Mouse (Mus musculus) left cerebral cortex, adult 8-10 months (tissue): ENCODE measurements around the gene Slc6a9. TPM values are rescaled to one million over a fixed set of nuclear protein-coding genes. Genes with fewer than 3 reads are reported as not detected.

ENCODE experiments used
- DNase-seq, 2 experiments: peaks; one replicate each; pipeline ENCODE4 v3.0.0; 2022; ENCODE audit warnings: low spot score in 2 of 2
- total RNA-seq, 4 experiments: library from RNA; stranded (reverse); gene quantifications; 2 replicates each; pipeline ENCODE4 v1.2.4; 2022

Slc6a9 gene
- 10 to 100 TPM; 56.1 to 61.2 (median 58.5) TPM for total RNA-seq

DNA sequence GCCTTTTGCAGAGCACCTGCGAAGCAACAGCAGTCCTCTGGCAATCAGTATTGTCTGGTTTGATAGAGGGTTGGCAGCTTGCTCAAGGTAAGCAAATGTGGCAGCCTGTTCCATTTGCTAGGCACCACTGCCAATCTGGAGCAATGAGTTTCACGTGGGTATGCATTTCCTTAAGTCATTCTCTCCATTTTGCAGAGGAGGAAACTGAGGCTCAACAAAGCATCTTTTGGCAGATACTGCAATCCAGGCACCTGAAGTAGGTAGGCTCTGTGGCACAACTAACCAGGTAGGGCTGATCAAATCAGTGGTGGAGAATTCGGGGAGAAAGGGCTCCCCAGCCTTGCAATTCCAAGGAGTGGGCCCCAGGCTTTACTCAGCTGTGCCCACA lies at the start of gene Slc6a9:
Gene Slc6a9 (plus strand): TSS at position 50 of the 388 bp plus-strand sequence.
- no peak for DNase-seq

GRCm38 (mm10) chr4:117786963-117787362 lies 47.3 kb upstream of the Slc6a9 start:
- no peak for DNase-seq

GRCm38 (mm10) chr4:117788308-117788707 lies 46.0 kb upstream of the Slc6a9 start:
- no peak for DNase-seq

DNA sequence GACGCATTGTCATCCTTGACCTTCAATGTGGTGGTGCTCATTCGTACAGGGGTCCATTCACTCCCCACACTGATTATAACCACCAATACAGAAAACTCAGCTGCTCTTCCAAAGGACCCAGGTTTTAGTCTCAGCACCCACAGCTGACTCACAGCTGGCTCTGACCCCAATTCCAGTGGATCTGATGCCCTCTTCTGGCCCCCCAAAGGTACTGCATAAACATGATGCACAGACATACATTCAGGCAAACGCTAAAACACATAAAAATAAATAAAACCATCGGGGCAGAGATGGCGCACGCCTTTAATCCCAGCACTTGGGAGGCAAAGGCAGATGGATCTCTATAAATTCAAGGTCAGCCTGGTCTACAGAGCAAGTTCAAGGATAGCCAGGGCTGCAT lies 34.4 kb upstream of the Slc6a9 start:
- DNase-seq: no peak

- no peak for DNase-seq
These were observed 27.3 kb upstream of the Slc6a9 start for GRCm38 (mm10) chr4:117806992-117807391.

GRCm38 (mm10) chr4:117810933-117811332 lies 23.4 kb upstream of the Slc6a9 start:
- DNase-seq: no peak

- no peak for DNase-seq
These were observed 20.6 kb upstream of the Slc6a9 start for GRCm38 (mm10) chr4:117813591-117814192.

GRCm38 (mm10) chr4:117814333-117814732 lies 20.0 kb upstream of the Slc6a9 start:
- DNase-seq: no peak

- DNase-seq: no peak
These were observed 17.5 kb upstream of the Slc6a9 start for GRCm38 (mm10) chr4:117816776-117817175.

- no peak for DNase-seq
These were observed 16.3 kb upstream of the Slc6a9 start for GRCm38 (mm10) chr4:117818032-117818431.

DNA sequence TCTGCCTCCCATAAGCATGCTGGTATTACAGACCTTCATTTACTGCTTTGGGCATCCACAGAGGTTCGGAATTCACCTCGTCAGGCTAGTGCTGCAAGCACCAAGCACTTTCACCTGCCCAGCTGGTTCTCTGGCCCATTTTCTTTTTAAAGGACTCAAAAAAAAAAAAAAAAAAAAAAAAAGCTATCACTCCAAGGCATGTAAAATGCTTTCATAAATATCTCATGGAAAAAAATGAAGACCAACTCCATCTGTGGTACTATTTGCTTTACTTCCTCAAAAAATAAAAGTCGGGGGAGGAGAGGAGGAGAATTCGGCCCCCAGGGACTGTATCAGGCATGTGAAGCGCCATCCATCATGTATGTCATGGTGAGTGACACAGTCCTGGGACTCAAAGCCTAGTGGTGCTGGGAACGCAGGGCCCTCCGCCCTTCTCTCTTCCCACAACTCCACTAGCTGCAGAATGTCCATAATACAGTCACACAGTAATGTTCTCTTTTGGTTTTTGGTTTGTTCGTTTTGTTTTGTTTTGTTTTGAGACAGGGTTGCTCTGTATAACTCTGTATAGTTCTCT lies 5.6 kb upstream of the Slc6a9 start:
- DNase-seq: no peak

DNA sequence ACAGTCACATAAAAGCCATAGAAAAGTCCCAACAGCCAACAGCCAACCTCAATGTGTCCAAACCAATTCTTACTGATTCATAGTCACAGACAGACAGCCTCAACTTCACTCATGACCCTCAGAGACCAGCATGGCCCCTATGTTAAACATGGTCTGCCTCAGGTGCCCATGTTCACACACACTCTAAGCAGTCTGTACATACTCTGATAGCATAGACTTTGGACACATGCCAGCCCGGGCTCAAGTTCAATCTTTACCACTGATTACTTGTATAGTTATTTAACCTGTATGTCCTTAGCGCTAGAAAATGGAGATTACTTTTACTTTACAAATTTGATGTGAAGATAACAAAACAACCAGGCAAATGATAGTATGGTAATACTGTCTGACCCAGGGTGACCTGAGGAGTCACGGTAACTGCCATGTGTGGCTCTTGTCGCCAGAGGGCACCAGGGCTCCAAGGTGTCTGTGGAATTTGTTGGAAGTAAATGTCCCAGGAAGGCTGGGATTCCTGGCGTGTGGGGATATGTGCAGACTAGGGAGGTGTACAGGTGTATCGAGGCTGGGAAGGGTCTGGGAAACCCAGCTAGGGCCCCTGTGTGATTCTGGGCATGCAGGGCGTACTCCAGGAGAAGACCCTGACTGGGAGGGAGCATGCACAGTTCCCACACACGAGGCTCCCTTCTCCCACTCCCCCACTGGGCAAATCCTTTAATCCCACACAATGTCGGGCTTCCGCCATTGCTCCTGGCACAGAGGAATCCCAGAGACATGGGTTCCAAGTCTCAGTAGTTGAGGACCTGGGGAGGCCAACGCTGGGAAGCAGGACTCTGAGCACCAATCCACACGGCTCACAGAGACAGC lies 4.8 kb upstream of the Slc6a9 start:
- DNase-seq: peak in 1 of 2 experiments; percentile 56

DNA sequence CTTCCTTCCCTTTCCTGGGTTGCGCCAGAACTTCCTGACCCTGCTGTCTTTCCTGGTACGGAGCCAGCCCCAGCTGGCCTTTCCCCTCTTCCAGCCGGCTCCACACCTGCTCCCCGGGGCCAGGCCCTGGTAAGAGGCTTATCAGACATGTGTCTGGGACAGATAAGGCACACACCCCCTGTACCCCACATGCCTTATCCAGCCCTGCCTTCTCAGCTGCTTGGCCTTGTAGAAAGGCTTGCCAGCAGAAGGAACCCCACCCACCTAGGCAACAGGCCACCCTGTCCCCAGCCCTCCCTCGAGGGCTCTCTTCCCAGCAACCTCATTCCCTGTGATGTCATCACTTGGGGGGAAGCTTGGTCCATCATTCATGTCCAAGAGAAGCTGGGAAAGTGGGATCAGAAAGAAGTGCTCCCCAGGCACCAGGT lies 4.2 kb upstream of the Slc6a9 start:
- no peak for DNase-seq

DNA sequence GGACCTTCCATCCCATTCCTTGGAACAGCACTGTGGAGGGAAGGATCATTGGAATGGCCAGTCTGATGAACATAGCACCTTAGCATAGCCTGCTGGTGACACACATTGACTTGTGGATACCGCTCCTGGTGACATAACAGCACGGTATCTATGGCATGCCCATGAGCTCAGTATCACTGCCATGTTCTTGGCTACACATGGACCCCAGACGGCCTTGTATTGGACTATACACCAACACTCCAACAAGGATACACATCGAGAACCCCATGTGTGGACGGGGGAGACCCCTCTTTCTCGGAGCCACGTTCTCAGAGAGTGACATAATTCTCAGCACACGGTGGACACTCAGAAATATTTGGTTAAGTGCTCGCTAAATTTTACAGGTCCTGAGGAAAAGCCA lies 3.5 kb upstream of the Slc6a9 start:
- DNase-seq: no peak

- DNase-seq: no peak
These were observed 2.8 kb upstream of the Slc6a9 start for GRCm38 (mm10) chr4:117831499-117831898.

DNA sequence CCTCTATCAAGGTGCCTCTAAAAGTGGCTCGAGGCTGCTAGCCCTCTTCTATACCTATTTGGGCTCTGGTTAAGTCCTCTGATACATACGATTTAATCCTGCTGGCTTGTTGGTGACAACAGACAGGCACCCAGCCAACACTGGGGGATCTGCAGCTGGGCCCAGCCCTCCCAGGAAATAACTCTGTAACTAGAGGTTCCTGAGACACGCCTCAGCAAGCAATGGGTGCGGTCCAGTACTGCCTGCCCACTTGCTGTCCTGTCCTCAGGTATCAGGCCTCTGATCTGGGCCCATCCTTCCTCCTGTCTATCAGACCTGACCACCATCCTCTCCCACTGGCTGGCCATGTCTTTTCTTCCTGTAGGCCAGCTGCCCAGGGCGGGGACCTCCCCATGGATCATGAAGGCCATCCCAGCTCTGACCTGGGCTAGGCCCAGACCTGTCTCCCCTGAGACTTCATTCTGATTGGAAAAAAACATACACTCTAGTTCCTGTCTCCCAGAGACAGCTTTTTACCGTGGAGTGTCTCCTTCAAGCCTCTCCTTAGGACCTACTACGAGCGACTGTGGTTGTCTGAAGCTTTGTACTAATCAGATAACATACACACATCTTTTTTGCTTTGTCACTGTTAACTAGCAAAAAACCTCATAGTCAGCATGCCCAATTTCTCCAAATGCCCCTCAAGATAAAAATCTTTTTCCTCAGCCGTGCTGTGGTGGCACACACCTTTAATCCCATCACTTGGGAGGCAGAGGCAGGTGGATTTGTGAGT lies 2.2 kb upstream of the Slc6a9 start:
- no peak for DNase-seq

DNA sequence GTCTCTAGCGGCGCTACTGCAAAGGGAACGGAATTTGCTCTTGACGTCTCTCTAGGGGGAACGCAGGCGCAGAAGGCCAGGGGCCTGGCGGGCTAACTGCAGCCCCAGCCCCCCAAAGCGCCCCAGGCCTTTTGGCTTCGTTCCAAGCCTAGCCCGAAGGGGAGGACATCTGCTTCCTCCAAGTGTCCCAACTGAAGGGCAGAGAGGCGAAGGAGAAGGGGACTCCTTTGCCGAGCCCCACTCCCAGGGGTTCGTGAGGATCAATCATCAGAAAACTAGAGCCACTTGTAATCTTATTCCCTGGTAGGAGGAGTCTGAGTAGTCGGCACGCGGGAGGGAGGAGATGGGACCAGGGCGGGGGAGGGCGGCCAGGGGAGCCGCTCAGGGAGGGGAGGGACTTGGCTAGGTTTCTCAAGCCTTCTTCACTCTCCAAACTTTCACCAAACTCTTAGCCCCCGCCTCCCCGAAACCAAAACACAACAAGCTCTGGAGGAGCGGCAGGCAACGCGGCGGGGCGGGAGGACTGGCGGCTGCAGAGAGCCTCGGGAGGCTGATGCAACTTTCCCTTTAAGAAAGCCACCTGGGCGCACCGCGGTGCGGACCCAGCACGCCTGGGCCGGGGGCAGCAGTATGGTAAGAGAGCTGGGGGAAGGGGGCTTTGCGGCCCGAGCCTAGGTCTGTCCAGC lies 682 bp downstream of the Slc6a9 start:
- peak in 1 of 2 experiments; percentile 51 for DNase-seq

DNA sequence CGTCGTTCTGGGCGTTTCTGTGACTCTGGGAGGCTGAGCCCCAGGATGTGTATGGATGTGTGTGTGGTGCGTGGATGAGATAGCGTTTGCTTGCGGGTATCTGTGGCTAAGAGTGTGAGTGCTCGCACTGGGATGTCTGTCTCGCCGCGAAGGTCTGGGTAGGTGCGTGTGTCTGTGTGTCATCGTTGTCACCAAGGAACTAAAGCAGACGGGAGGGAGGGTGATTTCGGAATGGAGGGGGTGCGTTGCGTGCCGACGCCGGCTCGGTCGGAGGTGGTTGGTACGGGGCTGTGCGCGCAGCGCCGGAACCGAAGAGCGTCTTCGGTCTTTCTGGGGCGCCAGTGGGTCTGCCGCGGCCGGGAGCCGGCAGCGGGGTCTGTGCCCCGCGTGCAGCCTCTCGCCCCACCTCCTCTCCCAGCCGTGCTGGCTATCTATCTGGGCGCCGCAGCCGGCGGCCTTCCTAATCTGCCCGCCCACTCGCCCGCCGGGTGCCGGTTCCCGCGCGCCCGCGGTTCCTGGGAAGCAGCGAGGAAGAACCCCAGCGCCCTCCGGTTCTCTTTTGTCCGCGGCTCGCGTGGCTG lies 1.3 kb downstream of the Slc6a9 start:
- DNase-seq: peak; percentile 52 to 66

DNA sequence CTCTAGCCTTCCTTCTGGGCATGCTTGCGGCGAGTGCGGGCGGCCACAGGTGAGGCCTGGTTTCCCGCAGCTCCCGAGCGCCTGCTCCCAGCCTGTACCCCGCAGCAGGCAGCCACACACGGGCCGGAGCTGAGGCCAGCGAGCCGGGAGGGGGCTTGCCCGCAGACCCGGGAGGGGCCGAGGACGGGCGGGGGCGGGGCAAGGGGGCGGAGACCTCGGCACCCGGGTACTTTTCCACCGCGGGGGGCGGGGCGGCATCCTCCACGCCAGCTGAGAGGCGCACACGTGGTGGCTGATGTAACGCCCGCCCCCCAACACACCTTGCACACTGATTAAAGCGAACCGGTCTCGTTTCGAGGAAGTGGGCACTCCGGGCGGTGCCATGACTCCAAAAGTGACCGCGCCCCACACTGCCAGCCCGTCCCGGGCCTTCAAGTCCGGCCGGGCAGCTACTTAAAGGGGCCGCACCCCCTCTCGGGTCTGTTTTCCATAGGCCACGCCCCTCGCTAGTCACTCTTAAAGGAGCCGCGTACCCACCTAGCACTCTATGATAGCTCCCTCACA lies 2.0 kb downstream of the Slc6a9 start:
- DNase-seq: peak; percentile 86 to 87

DNA sequence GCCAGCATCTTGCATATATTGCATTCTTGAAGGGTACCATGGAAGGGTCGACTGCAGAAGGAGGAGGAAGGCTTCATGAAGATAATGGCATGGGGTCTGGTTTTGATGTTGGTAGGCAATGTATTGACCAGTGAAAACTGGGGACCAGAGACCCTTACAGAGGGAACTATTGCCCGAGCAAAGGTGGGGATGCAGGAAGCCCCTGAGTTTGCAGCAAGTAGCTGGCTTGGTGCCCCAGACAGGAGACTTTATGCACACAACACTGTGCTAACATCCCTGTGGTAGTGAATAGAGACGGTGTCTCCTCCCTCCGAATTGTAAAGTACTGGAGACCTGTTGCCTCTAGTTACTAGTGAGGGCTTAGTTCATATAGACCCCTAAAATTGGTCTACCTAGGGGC lies 3.0 kb downstream of the Slc6a9 start:
- no peak for DNase-seq
